Mouse (Mus musculus) spleen, adult 12 weeks (tissue): ENCODE measurements around the gene Lpcat2.
"Not testable (repeated sequence)": the region's sequence is repeated elsewhere in the genome, so short reads cannot be mapped to it uniquely, and the experiment has no call there.

ENCODE experiments used
- DNase-seq: peaks from one replicate; pipeline ENCODE4 v3.0.0; 2022; ENCODE audit warnings: low spot score

Lpcat2 gene

DNA sequence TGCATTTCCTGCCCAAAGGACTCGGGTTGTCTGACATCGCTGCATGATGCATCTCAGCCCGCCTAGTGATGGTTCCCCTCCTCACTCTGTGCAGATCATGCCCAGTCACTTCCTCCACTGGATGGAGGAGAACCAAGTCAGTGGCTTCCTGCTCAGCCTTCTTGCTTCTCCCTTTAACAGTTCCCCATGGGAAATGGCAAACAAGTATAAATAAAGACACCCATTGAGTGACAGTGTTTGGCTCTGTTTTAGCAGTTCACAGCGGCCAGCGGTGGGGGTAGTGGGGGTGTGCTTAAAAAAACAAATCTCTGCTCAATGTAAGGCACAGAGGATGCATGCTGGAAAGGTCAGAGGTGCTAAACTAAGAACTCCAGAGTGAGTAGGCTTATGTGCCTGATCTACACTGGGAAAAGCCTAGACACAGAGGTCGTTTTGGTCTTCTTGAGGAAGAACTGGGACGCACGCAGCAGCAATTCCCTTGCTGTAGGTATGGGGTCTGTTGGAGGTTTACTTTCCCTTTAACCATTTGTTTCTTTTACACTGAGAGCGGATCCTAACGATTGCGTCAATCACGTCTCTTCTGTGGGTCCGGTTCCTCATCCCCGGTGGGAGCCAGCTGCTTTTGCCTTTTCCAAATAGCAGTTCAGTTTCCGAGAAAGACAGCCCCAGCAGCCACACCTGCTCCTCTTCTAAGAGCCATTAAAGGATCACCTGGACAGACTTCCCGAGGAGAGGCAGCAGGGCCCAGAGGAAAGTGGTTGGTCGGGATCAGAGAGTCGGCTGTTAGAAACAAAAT, 1.8 kb upstream of the Lpcat2 start:
- no peak for DNase-seq

DNA sequence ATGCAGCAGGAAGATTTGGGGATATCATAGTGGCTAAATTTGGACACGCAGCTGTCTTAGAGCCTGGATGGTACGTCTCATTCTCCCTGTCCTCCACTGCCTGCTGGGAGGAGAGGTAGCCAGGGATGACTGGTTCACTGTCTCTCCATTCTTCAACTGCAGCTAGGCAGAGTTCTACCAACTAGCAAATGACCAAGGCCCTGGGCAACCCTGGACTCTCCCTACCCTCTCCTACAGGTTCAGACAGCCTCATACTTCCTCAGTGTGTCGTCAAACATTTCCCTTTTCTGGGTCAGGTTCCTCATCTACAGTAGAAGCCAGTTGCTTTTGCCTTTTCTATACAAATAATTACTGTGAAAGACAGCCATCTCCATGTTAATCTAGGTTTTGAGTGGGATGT, 466 bp upstream of the Lpcat2 start:
- DNase-seq, result no peak

DNA sequence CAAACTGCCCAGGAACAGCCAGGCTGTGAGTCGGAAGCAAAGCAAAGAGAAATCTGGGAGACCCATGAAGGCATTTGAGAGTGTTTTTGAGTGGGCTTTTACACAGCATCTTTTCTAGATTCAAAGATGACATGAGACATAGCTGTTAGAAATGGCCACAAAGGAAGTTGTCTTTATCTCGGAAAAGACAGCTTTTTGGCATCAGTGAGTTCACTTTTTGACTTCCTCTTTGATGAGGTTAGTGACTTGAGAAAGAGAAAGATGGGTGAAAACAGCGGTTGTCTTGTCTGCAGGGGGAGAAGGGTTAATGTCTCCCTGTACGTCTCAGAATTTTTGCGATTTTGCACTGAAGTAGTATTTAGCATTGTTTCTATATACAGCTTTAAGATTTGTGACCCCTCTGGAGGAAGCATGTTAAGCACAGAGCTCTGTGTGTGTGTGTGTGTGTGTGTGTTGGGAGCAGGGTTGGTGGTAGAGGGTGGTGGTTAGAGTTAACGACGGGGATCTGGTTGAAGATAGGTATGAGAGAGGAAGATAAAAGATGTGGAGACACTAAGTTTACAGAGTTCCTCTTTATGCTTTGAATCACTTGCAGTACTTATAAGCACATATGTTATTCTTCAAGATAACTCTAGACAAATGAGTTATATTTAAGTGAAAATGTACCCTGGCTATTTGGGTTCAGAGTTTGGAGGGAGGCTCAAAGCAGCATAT, 1.3 kb downstream of the Lpcat2 start:
- DNase-seq, result no peak

DNA sequence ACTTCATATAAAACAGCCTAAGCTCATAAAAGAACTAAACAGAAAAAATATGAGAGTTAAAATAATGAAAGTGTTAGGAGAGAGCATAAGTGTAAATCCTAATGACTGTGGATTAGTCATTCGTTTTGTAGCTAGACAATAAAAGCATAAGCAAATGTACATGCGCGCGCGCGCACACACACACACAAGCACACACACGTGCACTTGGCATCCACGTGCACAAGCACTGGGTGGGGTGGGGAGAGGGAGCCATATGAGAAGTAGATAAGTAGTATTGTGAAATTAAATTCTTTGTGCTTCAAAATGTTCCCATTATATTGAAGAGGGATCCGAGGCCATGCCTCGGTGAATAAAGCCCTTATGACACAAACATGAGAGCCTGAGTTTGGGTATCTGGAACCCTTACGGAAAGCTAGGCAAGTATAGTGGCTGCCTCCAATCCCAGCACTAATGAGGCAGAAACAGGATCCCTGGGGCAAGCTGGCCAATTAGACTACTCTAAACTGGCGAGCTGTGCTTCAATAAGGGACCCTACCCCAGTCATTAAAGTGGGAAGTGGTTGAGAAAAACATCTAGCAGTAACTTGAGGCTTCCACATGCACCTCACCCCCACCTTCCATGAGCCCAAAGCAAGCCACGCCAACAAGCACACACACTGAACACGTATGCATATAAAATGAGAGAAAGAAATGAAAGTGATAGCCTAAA, 3.5 kb downstream of the Lpcat2 start:
- DNase-seq, result no peak

DNA sequence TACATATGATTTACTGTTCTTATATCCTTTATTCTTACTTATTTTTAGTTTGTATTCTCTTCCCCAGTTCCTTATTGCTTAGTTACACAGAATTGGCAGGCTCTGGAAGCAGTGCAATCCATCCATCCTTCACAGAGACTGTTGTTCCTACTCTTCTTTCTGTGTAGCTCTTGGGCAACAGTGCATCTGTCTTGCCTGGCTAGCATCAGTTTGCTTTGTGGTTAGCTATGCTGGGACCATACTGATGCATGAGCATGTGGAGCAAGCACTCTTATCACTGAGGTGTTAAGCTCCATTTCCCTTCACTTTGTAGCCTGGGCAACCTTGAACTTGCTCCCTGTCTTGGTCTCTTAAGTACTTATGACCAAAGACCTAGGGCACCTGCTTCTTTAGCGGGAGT, 6.8 kb downstream of the Lpcat2 start:
- DNase-seq, result no peak

DNA sequence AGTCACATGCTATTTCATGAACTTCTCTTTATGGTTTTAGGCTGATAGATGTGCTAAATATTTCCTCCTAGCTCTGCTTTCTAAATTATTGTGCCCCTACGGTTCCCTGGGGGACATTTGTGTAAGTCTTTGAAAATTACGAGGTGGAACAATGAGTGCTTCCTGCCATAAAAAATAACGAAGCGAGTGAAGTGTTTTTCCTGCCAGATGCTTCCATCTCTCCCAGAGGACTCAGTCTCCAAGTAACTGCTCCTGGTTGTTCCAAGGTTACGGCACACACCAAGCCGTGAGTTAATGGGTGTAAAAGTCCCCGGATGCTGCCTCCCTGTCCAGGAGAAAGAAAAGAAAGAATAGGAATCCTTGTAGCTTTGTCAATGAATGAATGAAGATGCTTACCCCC, 15.1 kb downstream of the Lpcat2 start:
- no peak for DNase-seq

DNA sequence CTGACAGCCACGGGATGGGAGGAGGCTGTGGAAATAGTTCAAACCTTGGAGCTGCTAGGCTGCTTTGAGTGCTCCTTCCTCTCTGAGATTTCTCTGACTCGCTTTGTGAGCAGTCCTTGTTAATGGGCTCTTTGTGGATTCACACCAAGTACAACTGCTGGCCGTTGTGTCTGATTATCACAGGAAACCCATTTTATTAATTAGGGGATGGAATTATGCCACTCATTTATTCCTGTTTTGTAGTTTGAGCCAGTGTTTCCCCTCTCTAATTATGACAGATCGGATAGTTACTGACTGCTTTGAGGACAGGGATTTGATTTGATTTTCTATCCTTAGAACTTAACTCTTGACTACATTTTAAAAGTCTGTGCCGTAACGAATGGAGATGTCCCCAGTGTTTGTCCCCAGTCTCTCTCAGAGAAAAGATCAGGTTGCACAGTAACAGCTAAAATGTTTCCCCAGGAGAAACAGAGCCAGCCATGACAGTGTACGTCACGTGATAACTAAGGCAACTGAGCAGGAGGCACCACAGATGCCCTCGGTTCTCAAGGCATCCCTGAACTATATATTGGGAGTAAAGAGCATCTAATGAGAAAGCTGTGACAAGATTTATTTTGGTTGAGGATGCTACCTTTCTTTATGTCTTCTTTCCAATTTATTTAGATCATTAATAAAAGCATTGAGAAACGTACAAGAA, 17.1 kb downstream of the Lpcat2 start:
- no peak for DNase-seq

DNA sequence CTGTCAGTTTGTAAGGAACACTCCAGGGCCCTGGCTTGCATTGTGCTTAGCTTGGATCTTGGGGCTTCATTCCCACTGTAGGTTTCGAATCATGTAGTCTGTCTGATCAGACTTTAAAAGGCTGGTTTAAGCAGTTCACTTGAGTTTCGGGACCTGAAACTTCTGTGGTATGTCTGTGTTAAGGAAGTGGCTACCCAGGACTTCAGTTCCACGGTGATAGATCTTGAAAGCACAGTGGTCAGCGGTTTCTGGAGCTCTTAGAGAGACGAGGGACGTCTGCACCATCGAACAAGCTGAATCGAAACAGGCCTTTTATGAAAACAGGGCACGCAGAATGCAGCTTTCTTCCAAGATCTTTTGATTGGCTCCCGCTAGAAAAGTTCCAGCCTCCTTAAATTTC, 20.7 kb downstream of the Lpcat2 start:
- DNase-seq, result no peak

DNA sequence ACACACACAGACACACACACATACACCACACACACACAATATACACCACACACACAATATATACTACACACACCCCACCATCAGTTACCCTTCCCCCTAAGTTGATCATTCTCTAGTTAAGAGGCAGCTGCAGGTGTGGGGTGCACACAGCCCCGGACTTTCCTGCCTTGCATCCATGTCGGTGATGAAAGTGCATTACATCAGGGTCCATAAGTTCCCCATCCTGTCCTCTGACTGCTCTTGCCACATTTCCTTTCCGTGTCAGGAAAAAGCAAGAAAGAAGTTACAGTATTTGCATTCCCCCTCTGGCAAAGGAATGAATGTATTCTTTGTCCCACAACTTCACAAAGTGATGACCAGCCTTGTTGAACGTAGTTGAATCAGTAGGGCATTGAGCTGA, 26.1 kb downstream of the Lpcat2 start:
- DNase-seq, result no peak

DNA sequence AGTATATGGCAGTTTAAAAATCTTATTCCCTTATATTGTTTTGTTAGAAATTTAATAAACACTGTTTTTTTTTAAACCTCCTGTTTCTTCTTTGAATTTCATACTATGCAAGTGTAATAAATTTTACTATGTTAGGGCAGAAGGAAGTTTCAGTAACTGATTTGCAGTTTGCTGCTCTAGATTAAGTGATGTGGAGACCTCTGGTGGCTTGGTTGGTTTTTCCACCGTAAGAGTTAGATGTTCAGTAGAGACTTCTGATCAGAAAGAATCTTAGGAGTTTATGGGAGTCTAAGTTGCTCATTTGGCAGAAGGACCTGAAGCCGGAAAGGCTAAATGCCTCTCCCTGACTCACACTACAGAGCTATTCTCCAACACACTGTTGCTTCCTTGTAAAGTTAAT, 28.6 kb downstream of the Lpcat2 start:
- DNase-seq, result no peak

DNA sequence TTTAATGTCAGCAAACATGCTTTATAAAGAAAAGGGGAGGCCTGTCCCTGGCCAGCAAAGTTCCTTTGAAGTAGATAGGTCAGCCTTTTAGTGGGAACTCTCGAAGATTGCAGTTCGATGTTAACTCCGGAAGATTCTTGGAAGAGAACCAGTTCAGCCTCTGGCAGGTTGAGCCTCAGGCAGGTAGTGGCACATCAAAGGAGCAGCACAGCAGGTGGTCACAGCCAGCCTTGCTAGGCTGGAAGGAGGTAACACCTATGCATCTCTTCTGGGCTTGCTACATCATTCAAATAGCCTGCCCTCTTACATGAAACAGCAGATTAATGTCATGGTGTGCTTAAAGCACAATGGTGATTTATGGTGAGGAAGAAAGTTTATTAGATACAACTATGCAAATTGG, 37.1 kb downstream of the Lpcat2 start:
- DNase-seq, result not testable (repeated sequence)

DNA sequence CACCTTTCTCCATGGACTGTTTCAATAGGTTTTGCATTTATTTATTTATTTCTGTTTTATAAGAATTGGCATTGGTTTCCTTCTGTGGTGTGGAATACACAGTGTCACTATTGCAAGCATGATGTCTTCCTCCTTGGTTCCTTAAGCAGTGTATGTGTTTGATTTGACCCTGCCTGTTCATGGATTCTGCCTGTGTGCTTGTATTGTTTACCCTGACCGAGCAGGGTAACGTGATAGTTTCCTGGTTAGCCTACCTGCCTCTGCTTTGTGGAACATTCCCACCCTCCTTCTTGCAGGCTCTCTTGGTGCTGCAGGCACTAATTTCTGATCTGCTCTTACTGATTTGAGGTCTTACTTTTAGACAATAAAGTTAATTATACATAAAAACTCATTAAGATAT, 38.7 kb downstream of the Lpcat2 start:
- no peak for DNase-seq

DNA sequence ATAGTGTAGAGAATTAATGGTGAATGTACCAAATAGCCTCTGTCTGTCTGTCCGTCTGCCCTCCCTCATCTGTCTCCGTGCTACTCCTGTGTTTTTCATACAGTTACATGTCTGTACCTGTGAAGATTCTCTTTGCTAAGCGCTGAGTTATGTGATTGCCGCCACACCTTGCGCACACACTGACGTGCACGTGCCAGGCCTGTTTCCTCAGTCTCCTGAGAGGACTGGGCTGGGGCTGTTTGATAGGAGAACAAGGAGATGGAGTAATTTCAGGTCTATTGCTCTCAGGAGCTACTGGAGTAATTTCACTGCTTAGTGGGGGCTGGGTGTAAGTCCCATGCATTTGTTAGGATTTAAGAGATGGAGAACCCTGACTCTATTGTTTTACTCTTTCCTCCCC, 39.9 kb downstream of the Lpcat2 start:
- no peak for DNase-seq

DNA sequence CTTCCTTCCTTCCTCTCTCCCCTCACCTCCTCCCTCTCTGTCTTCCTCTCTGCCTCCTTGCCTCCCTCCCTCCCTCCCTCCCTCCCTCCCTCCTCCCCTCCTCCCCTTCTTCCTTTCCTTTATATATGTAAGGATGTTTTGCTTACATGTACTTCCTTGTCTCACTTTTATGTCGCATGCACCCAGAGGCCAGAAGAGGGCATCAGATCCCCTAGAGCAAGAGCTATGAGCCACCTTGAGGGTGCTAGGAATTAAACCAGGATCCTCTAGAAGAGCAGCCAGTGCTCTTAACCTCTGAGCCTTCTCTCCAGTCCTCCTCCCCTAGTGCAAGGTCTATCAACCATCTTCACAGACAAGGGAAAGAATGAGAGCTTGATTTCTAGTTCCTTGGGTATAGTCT, 40.9 kb downstream of the Lpcat2 start:
- no peak for DNase-seq

DNA sequence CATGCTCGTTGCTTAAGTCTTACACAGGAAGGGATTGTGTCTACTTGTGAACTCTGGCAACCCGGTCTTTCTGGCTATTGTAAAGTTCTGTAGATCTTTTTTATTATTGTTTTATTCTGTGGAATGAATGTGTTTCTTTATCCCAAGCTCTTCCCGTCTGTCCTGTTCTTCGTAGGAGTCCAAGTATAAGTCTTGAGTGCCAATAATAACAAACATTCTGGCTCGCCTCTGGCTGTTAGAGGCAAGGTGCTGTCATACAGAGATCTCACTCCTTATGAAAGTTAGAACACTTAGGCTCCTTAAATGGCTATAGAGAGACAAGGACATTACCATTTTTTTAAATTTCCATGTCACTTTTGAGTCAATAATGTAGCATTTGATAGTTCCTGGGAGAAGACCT, 41.5 kb downstream of the Lpcat2 start:
- no peak for DNase-seq

DNA sequence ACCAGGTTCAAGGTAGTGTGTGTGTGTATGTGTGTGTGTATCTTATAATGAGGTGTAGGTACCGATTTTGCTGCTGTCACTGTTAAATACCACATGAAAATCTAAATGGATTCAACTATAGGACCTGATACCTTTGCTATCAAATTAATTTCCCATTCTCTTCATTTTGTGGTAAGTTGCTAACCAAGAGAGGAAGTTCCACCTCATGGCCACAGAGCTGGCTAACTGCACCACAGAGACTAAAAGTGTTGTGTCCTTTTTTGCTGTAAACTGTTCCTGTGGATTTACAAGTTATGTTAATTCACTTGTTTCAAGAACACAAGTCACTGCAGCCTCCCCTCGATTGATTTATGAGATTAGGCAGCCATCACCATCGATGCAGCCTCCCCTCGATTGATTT, 42.7 kb downstream of the Lpcat2 start:
- DNase-seq, result no peak

DNA sequence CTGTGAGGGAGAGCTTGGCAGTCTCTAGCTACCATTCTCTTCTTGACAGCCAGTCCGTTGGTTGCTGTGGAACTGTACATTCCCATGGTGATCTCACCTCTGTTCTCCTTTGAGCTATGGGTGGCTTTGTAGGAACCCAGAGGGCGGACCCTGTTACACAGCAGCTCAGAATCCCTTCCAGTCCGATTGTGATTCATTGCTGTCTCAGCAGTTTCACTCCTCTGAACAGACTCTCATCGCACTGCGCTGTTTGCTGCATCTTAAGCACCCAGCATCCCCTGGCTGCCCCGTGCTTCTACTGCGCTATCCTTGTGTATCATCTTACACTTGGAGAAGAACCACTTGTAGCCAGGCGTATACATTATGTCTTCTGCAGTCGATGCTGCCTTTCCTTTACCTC, 44.5 kb downstream of the Lpcat2 start:
- no peak for DNase-seq

DNA sequence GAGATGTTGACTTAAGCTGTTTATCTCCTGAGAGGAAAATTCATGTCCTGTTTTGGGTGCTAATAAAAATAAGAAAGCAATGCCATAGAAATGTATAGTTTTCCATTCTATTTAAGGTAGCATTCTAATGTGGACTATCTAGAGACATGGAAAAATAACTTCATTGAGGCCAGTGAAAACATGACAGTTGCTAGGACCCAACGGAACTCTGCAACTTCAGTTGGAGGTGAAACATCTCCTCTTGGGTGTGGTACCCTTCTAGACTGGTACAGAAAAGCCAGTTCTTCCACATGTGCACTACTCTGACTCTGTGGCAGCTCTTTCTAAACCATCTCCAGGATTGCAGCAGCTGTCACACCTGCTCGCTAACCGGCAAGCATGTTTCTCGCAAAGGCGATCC, 46.0 kb downstream of the Lpcat2 start, which contains the start of gene Capns2:
Capns2 (plus strand) TSS at position 301 of the 400 bp plus-strand sequence.
- DNase-seq, result no peak

DNA sequence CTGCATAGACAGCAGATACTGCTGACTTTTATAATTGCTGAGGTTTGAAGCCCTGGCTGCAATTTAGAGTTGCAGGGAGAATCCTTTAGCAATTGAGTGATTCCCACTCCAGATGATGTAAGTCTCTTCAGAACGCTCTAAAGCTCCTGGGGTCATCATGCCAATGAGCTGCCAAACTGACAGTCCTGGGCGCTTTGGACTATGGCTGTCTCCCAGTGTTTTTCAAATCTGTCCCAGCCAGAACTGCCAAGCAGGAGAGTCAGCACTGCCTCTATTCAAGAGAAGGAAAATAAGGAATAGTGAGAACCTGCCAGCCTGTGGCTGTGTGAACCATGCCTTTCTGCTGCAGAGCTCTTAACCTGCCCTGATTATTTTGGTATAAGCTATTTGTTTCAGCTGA, 47.8 kb downstream of the Lpcat2 start:
- no peak for DNase-seq

DNA sequence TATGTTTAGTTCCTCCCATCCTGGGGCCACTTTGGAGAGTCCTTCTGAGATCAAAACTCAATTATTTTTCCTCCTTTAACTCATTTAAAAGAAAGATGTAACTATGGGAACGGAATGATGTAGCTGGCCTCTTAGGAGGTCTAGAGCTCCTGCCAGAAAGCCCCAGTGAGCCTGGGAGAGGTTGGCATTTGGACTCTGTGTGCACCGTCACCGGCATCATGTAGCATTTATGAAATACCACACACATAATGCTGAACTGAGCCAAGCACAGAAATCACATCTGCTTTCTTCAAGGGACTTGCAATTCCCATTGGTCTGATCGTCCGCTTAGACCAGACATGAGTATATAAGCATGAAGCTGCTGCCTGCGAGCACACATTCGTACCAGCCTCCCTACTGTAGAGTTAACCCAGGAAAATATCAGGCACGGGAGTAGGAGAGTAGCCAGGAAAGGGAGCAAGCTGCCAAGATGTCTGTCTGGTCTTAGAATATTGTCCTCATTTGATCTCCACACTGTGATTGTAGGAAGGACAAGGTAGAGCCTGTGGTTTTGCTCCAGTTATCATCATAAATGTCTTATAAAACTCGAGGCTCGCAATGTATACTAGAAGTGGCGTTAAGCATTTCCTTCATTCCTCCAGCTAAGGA, 48.5 kb downstream of the Lpcat2 start:
- no peak for DNase-seq

DNA sequence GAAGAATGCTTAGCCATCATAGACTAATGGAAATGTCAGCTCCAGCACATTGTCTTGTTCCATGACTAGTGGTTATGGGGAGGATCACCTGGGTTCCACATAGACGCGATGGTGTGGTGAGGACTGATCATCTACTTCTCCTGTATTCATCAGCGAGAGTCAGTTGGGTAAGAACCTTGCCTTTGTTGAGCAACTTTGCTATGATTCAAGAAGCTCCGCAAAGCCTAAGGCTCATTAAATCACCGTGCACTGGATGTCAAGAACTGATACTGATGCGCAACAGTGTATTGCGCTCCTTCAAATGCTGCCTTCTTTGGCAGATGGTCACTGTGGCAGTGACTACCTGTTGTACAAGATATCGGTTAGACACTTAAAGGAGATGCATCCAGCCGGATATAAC, 51.4 kb downstream of the Lpcat2 start:
- DNase-seq, result no peak

DNA sequence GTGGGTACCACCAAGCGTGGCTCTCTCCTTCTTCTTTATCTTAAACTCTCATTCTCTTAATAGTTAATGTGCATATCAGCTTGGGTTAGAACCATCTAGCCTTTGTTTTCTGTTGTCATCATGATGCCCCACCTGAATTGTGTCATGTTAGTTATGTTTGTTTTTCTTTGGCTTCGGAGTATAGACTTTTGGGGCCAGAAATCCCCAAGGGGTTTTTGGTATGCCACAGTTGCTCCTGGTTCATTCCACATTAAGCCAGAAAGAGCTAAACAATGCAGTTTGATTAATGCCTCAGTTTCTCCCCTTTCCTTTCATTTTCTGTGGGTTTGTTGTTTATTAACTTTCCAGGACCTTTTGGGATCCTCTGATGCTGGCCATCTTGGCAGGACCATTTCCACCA, 53.3 kb downstream of the Lpcat2 start:
- DNase-seq, result no peak
